Mouse (Mus musculus) adrenal gland, adult 18-20 months (tissue): ENCODE data around the gene Lhx8. TPM values are rescaled to one million over a fixed set of nuclear protein-coding genes. Genes with fewer than 3 reads are reported as not detected.

Experiments used
- DNase-seq, 2 experiments: peaks; one replicate each; pipeline ENCODE4 v3.0.0; 2021 to 2022; ENCODE audit warnings: low spot score in 2 of 2
- long read RNA-seq, 2 experiments: library from polyadenylated mRNA; stranded (forward); transcript quantifications; one replicate each; pipeline ENCODE4 v2.0.0; 2021
- total RNA-seq, 2 experiments: library from RNA; stranded (reverse); gene quantifications; 1 replicate in 1 of 2; 2 replicates in 1 of 2; pipeline ENCODE4 v1.2.3; 2021

Lhx8 gene
- total RNA-seq, result under 1 TPM; 0.13 to 0.36 TPM
- long read RNA-seq, experiment 1, result 0 reads
- long read RNA-seq, experiment 2, partial matches to known transcripts, result 1 of 1 reads
- long read RNA-seq, experiment 2, other reads (novel, unspliced or antisense), result 0 of 1 reads

GRCm38 (mm10) chr3:154330181-154331002 is at the start of gene Lhx8:
TSS of gene Lhx8 (minus strand) at chr3:154330659.
- DNase-seq, result no peak

GRCm38 (mm10) chr3:154373536-154373935 is 43.1 kb upstream of the Lhx8 start:
- DNase-seq, result no peak

GRCm38 (mm10) chr3:154372688-154373087 is 42.2 kb upstream of the Lhx8 start:
- no peak for DNase-seq

GRCm38 (mm10) chr3:154367327-154367726 is 36.9 kb upstream of the Lhx8 start:
- DNase-seq, result peak in 1 of 2 experiments; percentile 22

GRCm38 (mm10) chr3:154364604-154365209 is 34.2 kb upstream of the Lhx8 start:
- DNase-seq, result no peak

- DNase-seq, result no peak
These were observed 33.0 kb upstream of the Lhx8 start for GRCm38 (mm10) chr3:154363507-154363906.

GRCm38 (mm10) chr3:154359231-154359630 is 28.8 kb upstream of the Lhx8 start:
- no peak for DNase-seq

- DNase-seq, result no peak
These were observed 9.9 kb upstream of the Lhx8 start for GRCm38 (mm10) chr3:154340294-154340914.

- no peak for DNase-seq
These were observed 9.3 kb upstream of the Lhx8 start for GRCm38 (mm10) chr3:154339649-154340260.

GRCm38 (mm10) chr3:154334806-154335205 is 4.3 kb upstream of the Lhx8 start:
- DNase-seq, result no peak

GRCm38 (mm10) chr3:154333401-154333999 is 3.0 kb upstream of the Lhx8 start:
- no peak for DNase-seq

- no peak for DNase-seq
These were observed 2.5 kb upstream of the Lhx8 start for GRCm38 (mm10) chr3:154332941-154333340.

GRCm38 (mm10) chr3:154332213-154332530 is 1.7 kb upstream of the Lhx8 start:
- DNase-seq, result no peak

- DNase-seq, result no peak
These were observed 1.2 kb upstream of the Lhx8 start for GRCm38 (mm10) chr3:154331506-154332212.

GRCm38 (mm10) chr3:154331003-154331340 is 513 bp upstream of the Lhx8 start:
- DNase-seq, result no peak

GRCm38 (mm10) chr3:154329323-154330180 is 907 bp downstream of the Lhx8 start:
- DNase-seq, result no peak

GRCm38 (mm10) chr3:154328721-154329322 is 1.6 kb downstream of the Lhx8 start:
- no peak for DNase-seq

- DNase-seq, result no peak
These were observed 2.4 kb downstream of the Lhx8 start for GRCm38 (mm10) chr3:154327883-154328720.
